Mouse (Mus musculus): ENCODE results near the gene Gucy1a1.

DNA sequence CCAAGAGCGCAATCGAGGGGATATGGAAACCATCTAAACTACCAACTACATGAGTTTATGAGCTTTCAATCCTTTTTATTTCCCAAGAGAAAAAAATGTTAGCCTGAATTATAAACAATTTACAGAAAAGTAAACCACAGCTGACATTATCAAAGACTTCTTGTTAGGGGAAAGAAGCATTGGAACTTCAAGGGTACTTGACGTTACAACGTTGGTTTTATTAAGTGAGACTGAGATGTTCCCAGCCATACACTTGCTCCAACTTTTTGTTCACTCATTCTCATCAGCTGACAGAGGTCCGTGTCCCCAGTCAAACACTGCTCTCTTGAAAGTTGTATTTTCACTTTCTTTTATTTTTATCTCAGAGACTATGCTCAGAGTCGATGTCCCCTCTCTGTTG lies 101.9 kb downstream of the Gucy1a1 start:
- TF ChIP-seq EP300 (IDR thresholded peaks at IDR 0.05; ENCODE audit: insufficient read depth, low read depth, low read length) (no peak), CTCF (IDR thresholded peaks at IDR 0.05; ENCODE audit: low read depth, low read length) (no peak), POLR2A (IDR thresholded peaks at IDR 0.05; ENCODE audit: insufficient read depth, low read length) (no peak)
